Mouse (Mus musculus) gastrocnemius, postnatal 4 days (tissue): ENCODE data around the gene Cflar. TPM values are rescaled to one million over a fixed set of nuclear protein-coding genes. Genes with fewer than 3 reads are reported as not detected.
"Not testable (repeated sequence)": the region's sequence is repeated elsewhere in the genome, so short reads cannot be mapped to it uniquely, and the experiment has no call there.

Experiments used
- DNase-seq, 2 experiments: peaks; one replicate each; pipeline ENCODE4 v3.0.0; 2021 to 2022; ENCODE audit warnings: low spot score in 2 of 2, mixed read lengths in 2 of 2
- long read RNA-seq, 2 experiments: library from polyadenylated mRNA; stranded (forward); transcript quantifications; one replicate each; pipeline ENCODE4 v2.0.0; 2021
- total RNA-seq, 2 experiments: library from RNA; stranded (reverse); gene quantifications; 2 replicates each; pipeline ENCODE4 v1.2.3; 2021

Gene Cflar
- 10 to 100 TPM; 49.6 to 54.3 TPM for total RNA-seq
- long read RNA-seq, experiment 1, partial matches to known transcripts = 5 of 21 reads
- long read RNA-seq, experiment 1, other reads (novel, unspliced or antisense) = 9 of 21 reads
- long read RNA-seq, experiment 2, partial matches to known transcripts = 0 of 13 reads
- long read RNA-seq, experiment 2, other reads (novel, unspliced or antisense) = 5 of 13 reads

- DNase-seq = peak; percentile 69 to 82
Observed at GRCm38 (mm10) chr1:58711365-58712016, at the start of gene Cflar. Gene Cflar, plus strand, starts transcription at chr1:58711508.

- not testable (repeated sequence) for DNase-seq
Observed at GRCm38 (mm10) chr1:58662671-58663070, 48.6 kb upstream of the Cflar start.

GRCm38 (mm10) chr1:58663365-58663764, 47.9 kb upstream of the Cflar start:
- not testable (repeated sequence) for DNase-seq

GRCm38 (mm10) chr1:58668191-58668590, 43.1 kb upstream of the Cflar start:
- no peak for DNase-seq

DNA sequence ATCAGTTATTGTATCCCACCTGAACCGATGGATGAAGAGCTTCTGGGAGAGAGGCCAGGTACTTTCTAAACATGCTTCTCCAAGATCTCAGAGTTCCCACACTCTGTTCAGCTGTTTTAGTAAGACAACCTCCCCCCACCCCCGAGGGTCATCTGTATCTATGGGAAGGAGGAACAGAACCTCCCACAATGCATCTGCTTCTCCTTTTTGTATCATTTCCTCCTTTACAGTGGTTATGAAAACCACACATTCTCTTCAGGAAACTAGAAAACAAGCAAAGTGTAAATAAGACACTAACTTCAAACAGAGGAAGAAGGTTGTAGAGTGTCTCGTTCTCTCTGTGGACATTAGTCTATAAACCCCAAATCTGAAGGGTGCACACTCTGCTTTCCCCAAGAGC, 41.7 kb upstream of the Cflar start:
- DNase-seq = not testable (repeated sequence)

DNA sequence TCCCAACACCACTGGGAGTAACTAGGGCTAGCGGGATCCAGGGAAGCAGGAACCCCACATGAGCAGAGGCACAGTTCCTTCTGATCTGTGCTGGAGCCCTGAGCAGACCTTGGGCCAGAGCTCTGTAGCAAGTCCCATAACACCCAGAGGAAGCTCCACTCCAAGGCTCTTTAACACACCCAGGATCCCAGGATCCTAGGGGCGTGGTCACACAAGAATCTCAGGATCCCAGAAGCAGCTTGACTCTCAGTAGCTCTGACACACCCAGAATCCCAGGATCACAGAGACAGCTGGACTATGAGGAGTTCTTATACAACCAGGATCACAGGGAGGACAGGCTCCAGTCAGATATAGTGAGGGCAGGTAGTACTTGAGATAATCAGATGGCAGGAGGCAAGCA, 39.2 kb upstream of the Cflar start:
- no peak for DNase-seq

DNA sequence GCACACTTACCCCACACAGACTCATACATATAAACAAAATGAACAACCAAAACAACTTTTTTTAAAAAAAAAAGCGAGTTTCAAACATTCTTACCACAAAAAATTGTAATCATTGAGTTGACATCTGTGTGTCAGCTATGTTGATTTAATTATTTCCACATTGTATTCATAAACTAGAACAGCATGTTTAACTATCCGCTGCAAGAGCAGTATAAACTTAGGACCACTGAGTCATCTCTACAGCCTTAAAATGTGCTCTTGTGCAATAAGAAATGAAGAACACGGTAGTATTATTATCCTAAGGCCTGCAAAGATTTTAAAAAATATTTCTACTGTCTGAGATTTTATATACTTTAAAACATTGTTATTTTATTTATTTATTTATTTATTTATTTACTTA, 36.3 kb upstream of the Cflar start:
- no peak for DNase-seq

DNA sequence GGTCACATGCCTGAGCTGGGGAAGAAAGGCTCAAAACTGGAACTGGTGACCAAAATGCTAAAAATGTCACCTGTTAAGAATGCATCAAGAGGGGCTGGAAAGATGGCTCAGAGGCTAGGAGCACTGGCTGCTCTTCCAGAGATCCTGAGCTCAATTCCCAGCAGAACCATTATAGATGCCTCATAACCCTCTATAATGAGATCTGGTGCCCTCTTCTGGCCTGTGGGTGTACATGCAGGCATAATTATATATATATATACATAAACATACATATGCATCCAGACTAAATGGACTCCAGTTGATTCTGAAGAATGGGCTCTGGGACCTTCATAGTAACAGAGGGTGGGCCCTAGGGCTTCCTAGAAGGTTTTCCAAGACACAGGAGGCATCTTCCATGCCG, 33.7 kb upstream of the Cflar start:
- DNase-seq = peak in 1 of 2 experiments; percentile 21

GRCm38 (mm10) chr1:58678412-58678811, 32.9 kb upstream of the Cflar start:
- not testable (repeated sequence) for DNase-seq

DNA sequence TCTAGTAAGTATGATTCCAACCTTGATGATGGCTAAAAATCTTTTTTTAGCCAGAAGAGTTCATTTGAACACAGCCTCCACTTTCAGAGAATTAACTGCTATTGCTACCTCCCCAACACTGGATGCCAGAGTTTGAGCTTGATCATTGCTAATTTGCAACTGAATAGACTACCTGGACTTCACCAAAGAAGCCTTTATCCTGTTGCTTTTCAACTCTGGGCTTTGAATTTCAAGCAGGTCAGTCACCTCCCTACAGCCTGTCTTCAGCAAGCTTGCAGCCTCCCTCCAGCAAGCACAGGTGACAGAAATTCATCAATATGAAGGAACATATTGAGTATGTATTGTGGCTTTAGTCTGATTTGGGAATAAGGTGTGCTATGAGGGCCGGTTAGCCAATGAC, 21.9 kb upstream of the Cflar start:
- DNase-seq = no peak

DNA sequence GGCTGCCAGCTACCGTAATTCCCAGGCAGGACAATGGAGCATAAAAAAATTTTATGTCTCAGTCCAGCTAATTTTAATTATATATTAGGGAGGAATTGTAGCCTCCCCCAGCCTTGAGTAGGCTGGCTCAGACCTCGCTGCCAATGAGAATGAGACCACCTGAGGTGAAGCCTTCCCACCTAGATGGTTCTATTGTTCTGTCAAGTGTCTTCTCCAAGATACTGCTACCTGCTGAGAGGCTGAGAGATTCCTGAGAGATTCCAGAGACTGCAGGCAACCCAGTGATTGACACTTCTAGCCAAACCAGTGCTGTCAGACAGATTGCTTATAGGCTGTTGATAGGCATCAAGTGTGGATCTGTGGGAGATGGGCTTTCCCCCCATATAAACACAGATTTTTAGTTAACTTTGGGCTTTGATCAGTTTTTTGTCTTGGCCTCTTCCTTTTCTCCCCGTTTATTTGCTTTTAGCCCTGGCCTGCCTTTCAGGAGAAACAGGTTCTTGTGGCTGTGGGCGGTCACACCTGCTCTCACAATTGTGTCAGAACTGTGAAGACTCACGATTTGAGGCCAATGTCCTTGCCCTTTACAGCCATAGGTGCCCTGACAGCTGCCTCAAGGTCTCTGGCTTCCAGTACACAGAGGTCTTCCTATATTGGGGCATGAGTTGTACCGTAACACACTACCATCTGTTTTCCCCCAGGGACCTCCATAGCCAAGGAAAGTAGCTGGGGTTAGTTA, 21.1 kb upstream of the Cflar start:
- no peak for DNase-seq

- DNase-seq = not testable (repeated sequence)
Observed at GRCm38 (mm10) chr1:58690834-58691488, 20.3 kb upstream of the Cflar start.

DNA sequence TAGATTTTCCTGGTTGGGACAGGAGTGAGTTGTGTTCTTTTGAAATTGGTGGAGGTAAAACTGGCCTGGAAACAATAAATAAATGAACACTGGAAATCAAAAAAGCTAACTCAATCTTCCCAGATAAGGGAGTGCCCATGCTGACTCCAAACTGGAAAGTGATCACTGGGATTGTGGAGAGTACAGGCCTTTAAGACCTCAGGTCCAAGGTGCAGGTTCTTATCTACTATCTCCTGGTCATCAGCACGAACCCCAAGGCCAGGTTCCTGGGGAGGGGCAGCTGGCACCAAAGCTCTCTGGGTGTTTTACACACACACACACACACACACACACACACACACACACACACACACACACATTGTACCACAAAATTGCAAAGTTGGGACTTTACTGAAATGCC, 19.6 kb upstream of the Cflar start:
- DNase-seq = not testable (repeated sequence)

DNA sequence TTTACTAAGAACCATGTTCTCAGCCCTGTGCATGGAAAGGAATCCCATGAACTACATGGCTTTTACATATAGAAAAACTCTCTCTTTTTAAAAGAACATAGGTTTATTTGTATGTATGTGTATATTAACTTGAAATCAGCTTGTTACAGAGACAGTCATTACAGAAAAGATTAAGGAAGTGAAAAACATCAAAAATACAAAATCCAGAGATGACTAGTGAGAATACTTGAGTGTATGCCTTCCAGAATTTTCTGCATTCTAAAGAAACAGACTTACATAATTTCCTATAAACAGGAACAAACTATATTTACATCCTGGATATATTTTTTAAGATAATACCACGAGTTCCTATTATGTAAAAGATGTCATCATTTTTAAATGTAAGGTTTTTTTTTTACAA, 17.6 kb upstream of the Cflar start:
- DNase-seq = no peak

DNA sequence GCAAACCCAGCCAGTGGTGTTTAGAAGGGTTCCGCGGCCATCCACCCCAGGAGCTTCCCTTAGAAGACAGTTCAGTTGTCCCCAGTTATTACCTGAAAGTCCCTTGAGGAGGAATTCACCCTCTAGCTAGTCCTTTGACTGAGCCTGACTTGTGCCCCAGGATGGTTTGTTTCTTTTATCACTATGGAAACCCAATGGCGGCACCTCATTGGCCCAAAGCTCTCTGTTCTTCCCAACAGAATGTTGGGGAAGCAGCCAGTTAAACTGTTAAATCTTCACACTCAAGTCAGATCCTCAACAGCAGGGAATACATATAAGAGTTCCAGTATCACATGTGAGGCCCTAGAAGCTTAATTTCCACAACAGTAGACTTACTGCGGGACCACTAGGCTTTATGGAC, 15.5 kb upstream of the Cflar start, which contains the start of gene Als2cr12:
Gene Als2cr12, minus strand, starts transcription at position 180 of the 400 bp plus-strand sequence.
- DNase-seq = not testable (repeated sequence)

GRCm38 (mm10) chr1:58697607-58698006, 13.7 kb upstream of the Cflar start:
- DNase-seq = not testable (repeated sequence)

DNA sequence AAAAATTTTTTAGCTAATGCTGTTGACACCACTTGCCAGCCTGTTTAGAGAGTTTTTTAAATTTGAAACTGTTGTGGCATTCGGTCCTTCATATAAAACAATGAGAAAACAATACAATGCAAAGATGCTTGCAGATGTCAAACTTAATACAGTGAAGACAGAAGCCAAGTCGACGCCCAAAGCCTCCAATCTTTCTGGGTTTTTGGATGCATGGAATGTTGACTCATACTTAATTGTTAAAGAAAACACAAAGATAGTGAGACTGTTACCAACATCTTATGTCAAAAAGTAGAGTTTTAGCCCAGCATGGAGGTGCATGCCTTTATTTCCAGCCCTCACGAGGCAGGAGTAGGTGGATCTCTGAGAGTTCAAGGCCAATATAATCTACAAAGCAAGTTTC, 12.5 kb upstream of the Cflar start:
- DNase-seq = no peak

DNA sequence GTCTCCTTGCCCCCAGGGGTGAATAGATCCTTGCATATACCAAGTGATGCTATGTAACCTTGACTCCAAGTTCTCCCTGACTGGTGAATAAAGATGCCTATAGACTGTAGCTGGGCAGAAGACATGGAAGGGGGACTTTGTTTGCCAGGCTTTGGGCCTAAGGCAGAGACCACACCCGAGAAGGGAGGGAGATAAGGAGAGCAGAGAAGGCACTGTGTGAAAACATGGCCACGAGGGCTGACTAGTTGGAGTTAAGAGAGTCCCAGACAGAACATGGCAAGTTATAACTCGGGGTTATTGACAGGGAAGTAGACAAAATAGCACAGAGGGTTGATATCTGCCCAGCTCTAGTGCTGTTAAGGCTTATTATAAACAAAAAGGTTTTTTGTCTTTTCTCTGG, 11.3 kb upstream of the Cflar start:
- no peak for DNase-seq

DNA sequence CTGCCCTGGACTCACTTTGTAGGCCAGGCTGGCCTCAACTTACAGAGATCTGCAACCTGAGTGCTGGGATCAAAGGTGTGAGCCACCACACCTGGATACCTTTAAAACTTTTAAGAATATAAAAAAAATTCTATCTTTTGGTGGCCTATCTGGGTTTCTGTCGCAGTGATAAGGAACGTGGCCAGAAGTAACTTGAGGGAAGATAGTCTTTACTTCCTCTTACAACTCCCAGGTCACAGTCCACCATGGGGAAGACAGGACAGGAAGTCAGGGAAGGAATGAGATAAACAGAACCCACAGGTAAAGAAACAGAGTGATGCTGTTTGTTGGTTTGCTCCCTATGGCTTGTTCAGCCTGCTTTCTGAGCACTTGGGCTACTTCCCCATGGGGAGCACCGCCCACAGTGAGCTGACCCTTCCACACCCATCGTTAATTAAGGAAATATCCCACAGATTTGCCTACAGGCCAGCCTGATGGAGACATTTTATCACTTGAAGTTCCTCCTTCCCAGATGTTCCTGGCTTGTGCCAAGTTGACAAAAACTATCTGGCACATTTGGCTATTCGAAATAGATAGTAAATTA, 10.6 kb upstream of the Cflar start:
- DNase-seq = not testable (repeated sequence)

DNA sequence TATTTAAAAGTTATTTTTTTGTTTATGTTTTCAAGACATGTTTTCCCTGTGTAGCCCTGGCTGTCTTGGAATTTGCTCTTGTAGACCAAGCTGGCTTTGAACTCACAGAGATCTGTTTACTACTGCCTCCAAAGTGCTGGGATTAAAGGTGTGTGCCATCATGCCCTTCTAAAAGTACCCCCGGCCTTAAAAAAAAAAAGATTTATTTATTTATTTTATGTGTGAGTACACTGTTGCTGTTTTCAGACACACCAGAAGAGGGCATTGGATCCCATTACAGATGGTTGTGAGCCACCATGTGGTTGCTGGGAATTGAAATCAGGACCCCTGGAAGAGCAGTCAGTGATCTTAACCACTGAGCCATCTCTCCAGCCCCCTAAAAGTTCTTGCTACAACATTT, 1.3 kb upstream of the Cflar start:
- not testable (repeated sequence) for DNase-seq

DNA sequence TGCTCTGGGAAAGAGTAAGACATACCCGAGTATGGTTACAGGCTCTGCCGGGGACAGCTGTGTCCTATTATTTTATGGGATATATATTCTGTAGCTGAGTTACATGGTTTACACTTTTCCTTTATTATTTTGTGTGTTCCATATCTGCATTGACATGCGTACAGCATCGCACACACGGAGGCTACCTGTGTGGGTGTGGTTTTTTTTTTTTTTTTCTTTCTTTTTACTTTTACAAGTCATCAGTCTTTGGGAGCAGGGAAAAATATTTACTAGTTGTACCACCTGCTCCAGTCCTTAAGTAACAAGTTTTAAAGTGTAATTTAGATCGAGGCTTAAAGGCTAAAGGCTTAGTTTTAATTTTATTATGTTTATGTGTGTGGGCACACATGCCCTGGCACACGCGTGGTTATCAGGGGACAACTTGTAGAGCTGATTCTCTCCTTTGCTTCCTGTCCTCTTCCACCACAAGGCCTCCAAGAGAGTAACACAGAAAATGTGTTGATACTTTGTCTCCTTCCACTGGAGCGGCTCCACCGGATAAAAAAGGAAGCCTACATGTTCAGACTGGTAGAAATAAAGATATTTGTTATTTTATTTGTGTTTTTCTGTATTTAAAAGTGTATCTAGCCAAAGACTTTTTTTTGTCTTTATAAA, 470 bp upstream of the Cflar start:
- DNase-seq = peak in 1 of 2 experiments; percentile 18
